Mouse (Mus musculus): ENCODE measurements around the gene Dgkg.

The Dgkg gene

GRCm38 (mm10) chr16:22547741-22548140, 109.3 kb downstream of the Dgkg start:
- in situ Hi-C loops (cut with MboI) = no loop called here

GRCm38 (mm10) chr16:22545799-22546198, 111.2 kb downstream of the Dgkg start:
- in situ Hi-C loops (cut with MboI) = no loop called here

- in situ Hi-C loops (cut with MboI) = no loop called here
Observed at GRCm38 (mm10) chr16:22545016-22545561, 111.9 kb downstream of the Dgkg start.

- in situ Hi-C loops (cut with MboI) = no loop called here
Observed at GRCm38 (mm10) chr16:22542691-22543141, 114.3 kb downstream of the Dgkg start.

- in situ Hi-C loops (cut with MboI) = no loop called here
Observed at GRCm38 (mm10) chr16:22539275-22539674, 117.7 kb downstream of the Dgkg start.

GRCm38 (mm10) chr16:22536581-22537160, 120.3 kb downstream of the Dgkg start:
- in situ Hi-C loops (cut with MboI) = no loop called here

GRCm38 (mm10) chr16:22533087-22533486, 123.9 kb downstream of the Dgkg start:
- in situ Hi-C loops (cut with MboI) = no loop called here

- in situ Hi-C loops (cut with MboI) = no loop called here
Observed at GRCm38 (mm10) chr16:22531834-22532233, 125.2 kb downstream of the Dgkg start.

- in situ Hi-C loops (cut with MboI) = no loop called here
Observed at GRCm38 (mm10) chr16:22531041-22531440, 126.0 kb downstream of the Dgkg start.

GRCm38 (mm10) chr16:22527499-22527939, 129.5 kb downstream of the Dgkg start:
- in situ Hi-C loops (cut with MboI) = no loop called here

- in situ Hi-C loops (cut with MboI) = no loop called here
Observed at GRCm38 (mm10) chr16:22526386-22526785, 130.6 kb downstream of the Dgkg start.

GRCm38 (mm10) chr16:22517431-22518384, 139.3 kb downstream of the Dgkg start:
- in situ Hi-C loops (cut with MboI) = no loop called here

- in situ Hi-C loops (cut with MboI) = no loop called here
Observed at GRCm38 (mm10) chr16:22515476-22515875, 141.5 kb downstream of the Dgkg start.

GRCm38 (mm10) chr16:22510861-22511637, 146.0 kb downstream of the Dgkg start:
- in situ Hi-C loops (cut with MboI) = no loop called here

- in situ Hi-C loops (cut with MboI) = no loop called here
Observed at GRCm38 (mm10) chr16:22508936-22509563, 148.0 kb downstream of the Dgkg start.

GRCm38 (mm10) chr16:22505656-22506055, 151.4 kb downstream of the Dgkg start:
- in situ Hi-C loops (cut with MboI) = no loop called here

GRCm38 (mm10) chr16:22504851-22505250, 152.2 kb downstream of the Dgkg start:
- in situ Hi-C loops (cut with MboI) = no loop called here

- in situ Hi-C loops (cut with MboI) = no loop called here
Observed at GRCm38 (mm10) chr16:22504049-22504448, 153.0 kb downstream of the Dgkg start.

GRCm38 (mm10) chr16:22503467-22503866, 153.6 kb downstream of the Dgkg start:
- in situ Hi-C loops (cut with MboI) = no loop called here

GRCm38 (mm10) chr16:22501855-22502254, 155.2 kb downstream of the Dgkg start:
- in situ Hi-C loops (cut with MboI) = no loop called here

- in situ Hi-C loops (cut with MboI) = no loop called here
Observed at GRCm38 (mm10) chr16:22500561-22500960, 156.5 kb downstream of the Dgkg start.
